Mouse (Mus musculus): ENCODE data around the gene Gabbr2. TPM values are rescaled to one million over a fixed set of nuclear protein-coding genes. Genes with fewer than 3 reads are reported as not detected.

Gabbr2 gene
- total RNA-seq, 1 experiment from 2014 or later, result 0.27 TPM

- DNase-seq, result no peak
These were observed 282.2 kb downstream of the Gabbr2 start for GRCm38 (mm10) chr4:46709492-46709891.

DNA sequence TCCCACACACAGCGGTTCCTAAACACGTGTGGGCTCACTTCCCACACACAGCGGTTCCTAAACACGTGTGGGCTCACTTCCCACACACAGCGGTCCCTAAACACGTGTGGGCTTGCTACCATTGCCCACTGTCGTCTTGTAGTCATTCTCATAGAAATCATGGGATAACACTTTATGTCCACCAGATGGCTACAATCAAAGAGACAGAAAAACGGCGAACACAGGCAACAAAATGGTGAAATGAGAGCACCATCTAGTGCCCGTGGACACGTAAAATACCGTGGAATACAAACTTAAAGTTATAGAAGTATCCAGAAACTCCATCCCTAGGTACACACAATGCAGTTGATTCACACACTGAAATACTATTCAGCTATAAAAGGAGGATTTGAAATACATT, 285.9 kb downstream of the Gabbr2 start:
- no peak for DNase-seq

GRCm38 (mm10) chr4:46703146-46703545, 288.5 kb downstream of the Gabbr2 start:
- no peak for DNase-seq

DNA sequence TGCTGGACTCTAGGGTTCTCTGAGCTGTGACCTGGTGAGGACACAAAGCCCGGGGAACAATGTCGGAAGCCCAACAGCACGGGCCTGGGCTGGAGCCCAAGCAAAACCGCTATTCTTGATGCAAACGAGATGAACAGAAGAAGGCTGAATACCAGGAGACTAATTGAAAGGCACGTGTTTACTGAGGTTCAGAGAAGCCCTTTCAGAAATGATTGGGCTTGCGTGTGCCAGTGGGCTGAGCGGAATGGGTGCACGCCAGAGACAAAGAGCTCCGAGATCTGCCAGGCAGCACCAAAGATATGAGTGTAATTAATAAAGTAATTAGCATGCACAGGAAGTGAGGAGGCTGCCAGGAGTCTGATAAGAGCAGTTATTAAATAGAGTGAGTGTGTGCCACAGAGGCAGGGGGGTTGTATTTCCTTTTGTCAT, 291.4 kb downstream of the Gabbr2 start:
- DNase-seq, result no peak

- DNase-seq, result no peak
These were observed 295.2 kb downstream of the Gabbr2 start for GRCm38 (mm10) chr4:46696467-46696866.

GRCm38 (mm10) chr4:46690565-46690964, 301.1 kb downstream of the Gabbr2 start:
- no peak for DNase-seq

GRCm38 (mm10) chr4:46690023-46690420, 301.7 kb downstream of the Gabbr2 start:
- no peak for DNase-seq

DNA sequence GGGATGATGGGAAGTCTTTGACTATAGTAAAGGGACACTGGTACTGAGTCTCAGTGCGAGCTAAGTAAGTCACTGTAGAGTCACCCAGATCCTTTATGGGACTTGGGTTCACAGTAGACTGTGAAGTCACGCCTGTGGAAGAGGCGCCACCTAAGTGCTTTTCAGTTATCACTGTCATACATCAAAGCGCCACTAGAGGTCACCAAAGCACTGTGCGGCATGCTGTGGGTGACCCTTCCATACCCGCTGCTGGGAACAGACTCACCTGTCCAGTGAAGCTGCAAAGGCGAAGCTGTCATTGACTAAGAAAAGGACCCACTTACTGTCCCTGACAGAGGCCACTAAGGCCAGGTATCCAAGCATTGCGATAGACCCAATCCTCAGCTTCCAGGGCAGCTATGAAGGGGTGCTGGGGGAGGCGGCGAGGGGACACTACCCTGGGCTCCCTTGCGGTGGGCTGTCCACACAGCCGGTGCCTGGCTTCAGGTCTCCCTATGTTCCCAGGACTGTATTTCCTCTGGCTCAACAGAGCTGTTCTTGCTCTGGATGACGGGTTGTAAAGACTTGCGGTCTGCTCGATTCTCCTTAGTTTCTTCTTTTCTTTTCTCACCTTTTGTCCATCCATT, 302.2 kb downstream of the Gabbr2 start:
- peak; percentile 65 for DNase-seq

DNA sequence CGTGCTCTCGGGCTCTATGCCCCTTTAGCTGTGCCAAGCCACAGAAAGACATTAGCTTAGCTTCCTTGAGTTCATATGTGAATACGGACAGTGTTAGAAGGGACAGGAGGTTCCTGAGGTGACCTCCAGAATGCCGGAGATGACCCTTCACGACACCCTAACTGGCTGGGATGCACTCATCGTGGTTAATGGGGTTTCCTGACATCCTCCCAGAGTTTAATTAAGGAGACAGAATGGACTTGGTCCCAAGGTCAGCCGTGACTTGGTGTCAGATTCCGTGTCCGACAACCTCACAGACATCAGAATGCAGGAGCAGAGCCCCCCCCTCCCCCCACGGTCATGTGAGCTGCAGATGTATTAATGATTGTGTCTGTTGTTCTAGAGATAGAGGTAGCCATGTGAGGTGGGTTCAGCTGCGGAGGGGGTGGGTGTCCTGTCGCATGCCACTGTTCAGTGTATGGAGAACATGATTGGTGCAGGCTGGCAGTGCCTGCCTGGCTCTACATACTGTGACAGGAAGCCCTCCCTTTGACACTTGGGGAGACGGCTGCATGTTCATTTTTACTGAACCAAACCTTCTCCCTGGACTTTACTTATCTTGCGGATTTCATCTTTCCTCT, 303.4 kb downstream of the Gabbr2 start:
- no peak for DNase-seq

DNA sequence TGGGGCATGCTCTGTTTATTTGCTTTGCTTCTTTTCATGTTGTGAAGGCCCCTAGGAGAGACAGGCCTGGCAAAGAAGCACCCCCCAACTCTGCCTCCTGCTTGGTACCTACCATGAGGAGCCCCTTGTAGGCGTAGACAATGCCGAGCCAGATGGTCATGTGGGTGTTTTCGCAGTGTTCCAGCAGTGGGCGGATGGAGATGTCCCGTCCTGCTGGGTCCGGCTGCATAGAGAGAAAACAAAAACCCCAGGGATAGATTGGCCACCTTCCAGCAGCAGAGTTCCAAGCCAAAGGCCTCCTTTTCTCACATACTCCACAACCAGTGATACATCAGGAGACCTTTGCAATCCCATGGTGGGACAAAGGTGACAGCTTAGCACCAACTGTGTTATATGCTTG, 307.5 kb downstream of the Gabbr2 start:
- DNase-seq, result no peak

GRCm38 (mm10) chr4:46676646-46677045, 315.0 kb downstream of the Gabbr2 start:
- DNase-seq, result no peak

DNA sequence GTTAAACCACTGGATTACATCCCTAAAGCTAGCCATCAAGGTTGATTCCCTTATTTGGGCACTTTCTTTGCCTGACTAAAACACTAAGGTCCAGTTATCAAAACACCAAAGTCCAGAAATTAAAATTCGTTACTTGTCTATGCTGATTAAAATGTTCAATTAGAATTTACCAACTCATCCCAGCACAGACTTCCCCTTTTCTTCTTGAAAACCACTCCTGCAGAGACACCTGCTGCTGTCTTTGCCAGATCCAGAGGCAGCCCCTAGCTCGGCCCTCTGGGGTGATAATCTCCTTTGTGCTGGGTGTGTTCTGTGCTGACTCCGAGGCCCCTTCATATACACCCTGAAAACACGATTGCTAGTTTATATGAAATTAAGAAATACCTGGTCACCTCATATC, 315.7 kb downstream of the Gabbr2 start:
- DNase-seq, result no peak

DNA sequence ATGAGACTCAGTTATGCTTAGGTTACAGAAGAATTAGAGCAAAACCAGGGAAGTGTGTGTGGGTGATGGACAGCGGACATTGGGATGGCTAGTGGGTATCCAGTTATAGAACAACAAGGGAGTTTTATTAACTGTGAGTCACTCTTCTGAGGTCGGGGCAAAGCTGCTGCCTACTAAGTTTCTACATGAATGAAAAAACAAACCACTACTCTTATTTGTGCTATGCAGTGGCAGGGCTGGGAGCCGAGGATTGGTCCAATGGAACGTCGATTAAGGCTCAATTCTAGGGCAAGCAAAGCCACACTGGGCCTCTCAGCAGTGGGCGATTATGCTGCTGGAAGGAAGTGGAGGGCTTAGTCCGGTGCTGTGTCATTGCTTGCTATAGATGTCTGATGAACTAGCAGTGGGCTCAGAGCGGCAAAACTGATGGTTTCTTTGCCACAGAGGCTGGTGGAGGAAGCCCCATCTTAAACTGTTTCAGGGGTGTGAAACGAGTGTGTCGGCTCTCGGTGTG, 316.3 kb downstream of the Gabbr2 start:
- DNase-seq, result no peak

GRCm38 (mm10) chr4:46668620-46669019, 323.1 kb downstream of the Gabbr2 start:
- no peak for DNase-seq

GRCm38 (mm10) chr4:46666420-46666819, 325.3 kb downstream of the Gabbr2 start:
- no peak for DNase-seq

GRCm38 (mm10) chr4:46665371-46665774, 326.3 kb downstream of the Gabbr2 start:
- DNase-seq, result no peak

- peak; percentile 80 for DNase-seq
These were observed 327.3 kb downstream of the Gabbr2 start for GRCm38 (mm10) chr4:46664123-46665009.

- DNase-seq, result no peak
These were observed 330.2 kb downstream of the Gabbr2 start for GRCm38 (mm10) chr4:46661433-46661832.

- DNase-seq, result no peak
These were observed 332.7 kb downstream of the Gabbr2 start for GRCm38 (mm10) chr4:46658946-46659345.

GRCm38 (mm10) chr4:46657116-46657515, 334.6 kb downstream of the Gabbr2 start:
- peak; percentile 74 for DNase-seq

GRCm38 (mm10) chr4:46655956-46656355, 335.7 kb downstream of the Gabbr2 start:
- no peak for DNase-seq

DNA sequence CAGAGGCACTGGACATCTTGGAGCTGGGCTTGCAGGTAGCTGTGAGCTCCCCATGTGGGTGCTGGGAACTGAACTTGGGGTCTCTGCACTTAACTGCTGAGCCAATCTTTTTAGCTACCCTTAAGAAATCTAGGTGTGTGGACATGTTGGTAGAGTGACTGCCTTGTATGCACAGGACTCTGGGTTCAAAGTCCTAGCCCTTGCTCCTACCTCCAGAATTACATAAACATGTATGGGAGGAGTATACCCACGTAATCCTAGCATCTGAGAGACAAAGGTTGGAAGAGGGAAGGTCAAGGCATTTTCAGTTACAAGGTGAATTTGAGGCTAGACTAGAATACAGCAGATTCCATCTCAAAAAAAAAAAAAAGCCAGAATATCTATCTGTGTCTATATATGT, 336.4 kb downstream of the Gabbr2 start:
- DNase-seq, result no peak
